Mouse (Mus musculus) heart, embryonic 14.5 days (tissue): ENCODE measurements around the gene Scnn1b. TPM values are rescaled to one million over a fixed set of nuclear protein-coding genes. Genes with fewer than 3 reads are reported as not detected.

Experiments used
- ATAC-seq: fragments of 200-750 bp; cut with Nextera tagmentation; 2 replicates; pipeline ENCODE4 v1.8.0; 2017; ENCODE audit warnings: low read depth, moderate TSS enrichment; ENCODE audit not compliant: insufficient number of reproducible peaks, insufficient read depth, low FRiP score
- H3K27ac ChIP-seq, 2 experiments: fragments of 200-500 bp in 1 of 2; fragments of 300-500 bp in 1 of 2; sonication (generic) in 1 of 2; replicated peaks in 1 of 2; 2 replicates each; pipeline ENCODE4 v1.5.1; 2012 to 2014; ENCODE audit warnings: low read depth in 2 of 2, low read length in 2 of 2, control low read depth in 1 of 2, mild to moderate bottlenecking in 1 of 2, mixed read lengths in 1 of 2; ENCODE audit not compliant: control insufficient read depth in 1 of 2, insufficient read depth in 1 of 2
- H3K27me3 ChIP-seq: fragments of 300-500 bp; sonication (generic); 2 replicates; pipeline ENCODE4 v1.6.1; 2014; ENCODE audit warnings: mild to moderate bottlenecking, low read length, control low read depth; ENCODE audit not compliant: control insufficient read depth, insufficient read depth
- H3K36me3 ChIP-seq: fragments of 300-500 bp; sonication (generic); 2 replicates; pipeline ENCODE4 v1.6.1; 2014; ENCODE audit warnings: mild to moderate bottlenecking, control low read depth, low read length, mixed read lengths; ENCODE audit not compliant: control insufficient read depth, insufficient read depth
- H3K4me1 ChIP-seq, 2 experiments: fragments of 200-500 bp in 1 of 2; fragments of 300-500 bp in 1 of 2; sonication (generic) in 1 of 2; 2 replicates each; pipeline ENCODE4 v1.6.1; 2012 to 2014; ENCODE audit warnings: low read length in 2 of 2, control low read depth in 1 of 2, mixed read lengths in 1 of 2; ENCODE audit not compliant: control insufficient read depth in 2 of 2, insufficient read depth in 2 of 2
- H3K4me2 ChIP-seq: fragments of 300-500 bp; sonication (generic); 2 replicates; pipeline ENCODE4 v1.6.1; 2014; ENCODE audit warnings: mild to moderate bottlenecking, low read length
- H3K4me3 ChIP-seq, 2 experiments: fragments of 200-500 bp in 1 of 2; fragments of 300-500 bp in 1 of 2; sonication (generic) in 1 of 2; 2 replicates each; pipeline ENCODE4 v1.5.1; 2012 to 2014; ENCODE audit warnings: low read length in 2 of 2, mild to moderate bottlenecking in 2 of 2, control low read depth in 1 of 2, low read depth in 1 of 2, moderate library complexity in 1 of 2; ENCODE audit not compliant: control insufficient read depth in 1 of 2, insufficient read depth in 1 of 2
- H3K9ac ChIP-seq: fragments of 300-500 bp; sonication (generic); 2 replicates; pipeline ENCODE4 v1.6.1; 2014; ENCODE audit warnings: mild to moderate bottlenecking, low read length
- H3K9me3 ChIP-seq: fragments of 300-500 bp; sonication (generic); 2 replicates; pipeline ENCODE4 v1.6.1; 2016; ENCODE audit warnings: low read length, control low read depth; ENCODE audit not compliant: control insufficient read depth
- whole genome bisulfite sequencing: fragments of 180-500 bp; shearing (Covaris S2); extraction: QIAGEN DNeasy Blood & Tissue Kit; methylation state at CpG from one replicate; pipeline ENCODE4 v1.1.7; 2014; 5-methylcytosine and 5-hydroxymethylcytosine counted together
- polyA plus RNA-seq: library from polyadenylated mRNA; unstranded; fragments of >200 nt; fragmentation: Nextera tagmentation; extraction: Ambion mirVana; gene quantifications from 2 replicates; pipeline ENCODE4 v1.2.1, GENCODE M21; 2014

Gene Scnn1b
- polyA plus RNA-seq, 1 experiment from 2014 or later: 0.18 TPM

DNA sequence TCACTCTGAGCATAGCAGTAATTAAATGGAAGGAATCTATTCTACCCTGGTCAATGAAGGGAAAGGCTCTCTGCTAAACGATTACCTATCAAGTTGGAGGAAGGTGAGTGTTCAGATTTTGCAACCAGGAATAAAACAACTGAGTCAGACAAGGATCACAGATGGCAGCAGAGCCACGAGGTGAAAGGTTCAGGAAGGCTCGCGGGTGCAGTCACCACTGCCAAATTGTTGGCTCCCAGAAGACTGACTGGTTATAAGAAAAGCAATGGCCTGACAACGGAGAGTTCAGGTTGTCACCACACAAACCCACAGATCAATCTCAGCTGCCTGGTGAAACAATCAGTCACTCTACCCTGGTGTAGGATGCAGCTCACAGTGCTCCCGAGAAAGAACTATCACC is 18.9 kb upstream of the Scnn1b start:
- H3K27me3 ChIP-seq: no peaks in the 10 kb centered on the region
- H3K36me3 ChIP-seq: no peaks in the 10 kb centered on the region
- ATAC-seq: no peak
- H3K4me1 ChIP-seq: peaks cover 3 to 5% of the 10 kb centered on the region in 2 experiments; a peak in 3 of 4 replicates
- 74% methylated on average over 6 of the region's 6 CpGs for WGBS
- no peaks in the 10 kb centered on the region for H3K9me3 ChIP-seq
- H3K4me2 ChIP-seq: no peak overlapping the region
- H3K4me3 ChIP-seq: no peak overlapping the region
- H3K9ac ChIP-seq: no peak overlapping the region
- no peak overlapping the region for H3K27ac ChIP-seq

DNA sequence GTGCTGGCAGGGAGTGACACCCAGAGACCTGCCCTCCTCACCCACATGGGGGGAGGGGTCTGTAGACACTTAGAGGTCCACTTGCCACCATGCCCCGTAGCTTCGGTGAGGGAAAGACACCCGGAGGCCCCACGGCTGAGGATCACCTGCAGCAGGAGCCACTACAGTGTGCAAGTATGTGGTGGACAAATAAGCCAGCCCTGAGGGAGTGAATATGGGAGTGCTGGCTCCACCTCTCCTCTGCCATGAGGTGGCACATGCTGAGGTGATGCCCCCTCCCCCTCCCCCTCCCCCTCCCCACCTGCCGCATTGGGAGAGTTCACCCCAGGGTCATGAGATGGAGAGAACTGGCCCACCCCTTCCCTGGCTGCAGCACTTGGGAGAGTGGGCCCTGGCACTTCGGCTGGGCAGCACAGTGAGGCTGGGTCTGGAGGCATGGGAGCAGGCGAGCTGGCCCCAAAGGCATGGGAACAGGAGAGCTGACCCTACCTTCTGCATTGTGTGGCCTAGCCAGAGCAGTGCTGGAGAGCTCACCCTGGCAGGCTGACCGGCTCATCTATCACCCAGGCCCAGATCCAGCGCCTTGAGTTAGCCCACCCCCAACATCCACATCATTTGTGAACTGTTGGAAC is 16.2 kb upstream of the Scnn1b start:
- ATAC-seq: peak; percentile 50; the same call in 1 of the 2 replicates
- WGBS: 79% methylated on average over 8 of the region's 9 CpGs
- Histone ChIP-seq H3K27ac (no peak overlapping the region), H3K27me3 (no peaks in the 10 kb centered on the region), H3K9ac (no peak overlapping the region), H3K36me3 (no peaks in the 10 kb centered on the region), H3K4me2 (no peak overlapping the region), H3K4me1 (no peaks in the 10 kb centered on the region), H3K4me3 (no peak overlapping the region), H3K9me3 (no peaks in the 10 kb centered on the region)

DNA sequence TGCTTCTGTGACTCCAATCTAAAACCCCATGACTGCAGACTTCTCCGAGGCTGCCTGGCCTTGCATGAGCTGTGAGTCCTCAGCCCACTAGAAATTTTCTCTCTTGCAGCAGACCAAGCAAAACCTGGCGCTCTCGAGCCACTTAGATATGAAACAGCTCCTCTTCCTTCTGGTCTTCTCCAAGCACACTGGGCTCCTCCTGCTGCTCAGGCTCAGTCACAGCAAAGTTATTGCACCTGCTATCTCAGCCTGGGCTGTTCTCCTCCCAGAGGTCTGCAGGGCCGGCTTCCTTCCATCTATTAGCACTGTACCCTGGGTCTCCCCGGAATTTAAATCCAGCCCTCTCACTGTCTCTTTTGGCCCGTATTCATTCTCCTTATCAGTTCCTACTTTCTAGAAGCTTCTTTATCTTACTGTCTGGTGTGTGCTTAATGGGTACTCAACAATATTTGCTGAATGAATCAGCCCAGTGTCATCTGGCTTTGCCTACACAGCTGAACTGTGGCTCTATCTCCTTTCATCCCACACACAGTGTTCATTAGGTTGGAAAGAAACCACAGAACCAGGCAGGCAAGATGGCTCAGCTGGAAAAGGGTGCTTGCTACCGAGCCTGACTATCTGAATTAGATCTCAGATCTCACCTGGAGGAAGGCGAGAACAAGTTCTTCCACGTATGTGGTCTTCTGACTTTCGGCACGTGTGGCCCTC is 7.5 kb upstream of the Scnn1b start:
- Histone ChIP-seq H3K27ac (no peak overlapping the region), H3K9ac (no peak overlapping the region), H3K36me3 (no peaks in the 10 kb centered on the region), H3K4me1 (no peaks in the 10 kb centered on the region), H3K4me3 (no peak overlapping the region), H3K27me3 (no peaks in the 10 kb centered on the region), H3K4me2 (no peak overlapping the region), H3K9me3 (no peaks in the 10 kb centered on the region)
- WGBS: 61% methylated on average over 11 of the region's 11 CpGs
- ATAC-seq: no peak

DNA sequence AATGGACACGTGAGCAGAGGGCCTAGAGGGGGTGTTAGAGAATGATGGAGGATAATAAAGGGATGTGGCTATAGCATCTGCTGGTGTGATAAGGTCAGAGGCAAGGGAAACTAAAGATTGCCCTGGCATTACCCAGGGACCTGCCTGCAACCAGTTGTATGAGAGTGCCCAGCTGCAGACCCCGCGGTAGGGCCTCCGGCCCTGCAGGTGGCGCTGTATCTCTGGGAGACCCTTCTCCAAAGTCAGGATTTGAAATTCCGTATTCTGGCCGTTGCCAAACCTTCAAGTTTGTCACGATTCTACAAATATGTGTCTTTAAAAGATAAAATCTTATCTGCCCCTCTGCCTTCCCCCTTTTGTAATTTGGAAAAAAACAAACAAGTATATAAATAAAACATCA is 5.9 kb upstream of the Scnn1b start:
- no peak overlapping the region for H3K4me2 ChIP-seq
- no peak overlapping the region for H3K4me3 ChIP-seq
- peaks cover 5% of the 10 kb centered on the region for H3K27me3 ChIP-seq
- H3K9ac ChIP-seq: no peak overlapping the region
- no peak overlapping the region for H3K27ac ChIP-seq
- WGBS: 80% methylated on average over 8 of the region's 8 CpGs
- no peaks in the 10 kb centered on the region for H3K4me1 ChIP-seq
- ATAC-seq: no peak
- no peaks in the 10 kb centered on the region for H3K36me3 ChIP-seq
- H3K9me3 ChIP-seq: no peaks in the 10 kb centered on the region

DNA sequence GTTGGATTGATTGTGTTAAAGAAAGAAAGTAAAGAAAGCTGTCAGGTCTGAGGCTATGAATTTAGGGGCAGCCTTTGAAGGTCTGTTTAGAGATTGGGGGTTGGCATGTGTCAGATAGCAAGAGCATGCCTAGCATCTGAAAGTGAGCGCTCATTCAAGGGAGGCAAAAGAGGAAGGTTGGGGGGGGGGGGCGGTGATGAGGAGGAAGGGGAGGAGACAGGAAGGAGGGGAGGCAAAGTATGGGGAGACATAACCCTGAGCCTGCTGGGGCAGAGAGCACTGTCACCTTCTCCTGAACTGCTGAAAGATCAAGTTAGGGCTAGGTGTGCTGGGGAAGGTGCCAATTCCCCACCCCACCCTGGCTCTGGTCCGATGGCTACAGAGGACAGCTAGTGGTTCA is 6.8 kb downstream of the Scnn1b start:
- H3K27me3 ChIP-seq: 0 out of 2 replicates have a peak, but pooled peaks cover 3% of the 10 kb centered on the region

DNA sequence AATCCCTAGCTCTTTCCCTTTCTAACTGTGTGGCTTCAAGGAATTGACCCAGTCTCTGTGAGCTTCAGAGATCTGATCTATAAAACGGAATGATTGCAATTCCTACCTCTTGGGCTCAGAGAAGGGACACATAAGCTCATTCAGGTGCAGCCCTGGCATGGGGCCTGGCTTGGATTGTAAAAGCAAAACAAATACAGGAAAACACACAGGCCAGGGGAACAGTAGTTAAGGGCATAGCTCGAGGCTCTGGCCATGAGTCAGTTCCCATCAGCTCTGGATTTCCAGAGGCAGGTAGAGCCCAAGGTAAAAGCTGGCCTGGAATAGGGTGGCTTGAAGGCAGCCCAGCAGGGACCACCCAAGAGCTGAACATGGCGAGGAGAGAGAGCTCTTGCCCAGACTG is 9.2 kb downstream of the Scnn1b start:
- no peak overlapping the region for H3K9ac ChIP-seq
- no peaks in the 10 kb centered on the region for H3K36me3 ChIP-seq
- no peaks in the 10 kb centered on the region for H3K27me3 ChIP-seq
- H3K4me1 ChIP-seq: no peaks in the 10 kb centered on the region
- WGBS: 31% methylated on average over 3 of the region's 3 CpGs
- ATAC-seq: no peak
- H3K27ac ChIP-seq: no peak overlapping the region
- H3K4me3 ChIP-seq: no peak overlapping the region
- H3K9me3 ChIP-seq: no peaks in the 10 kb centered on the region
- no peak overlapping the region for H3K4me2 ChIP-seq

More for the DNA sequence above, 6.8 kb downstream of the Scnn1b start:
- Histone ChIP-seq H3K4me2 (no peak overlapping the region), H3K9ac (no peak overlapping the region), H3K36me3 (no peaks in the 10 kb centered on the region), H3K9me3 (no peaks in the 10 kb centered on the region), H3K4me3 (no peak overlapping the region), H3K4me1 (no peaks in the 10 kb centered on the region), H3K27ac (no peak overlapping the region)
- WGBS: 60% methylated on average over 2 of the region's 3 CpGs
- ATAC-seq: no peak

DNA sequence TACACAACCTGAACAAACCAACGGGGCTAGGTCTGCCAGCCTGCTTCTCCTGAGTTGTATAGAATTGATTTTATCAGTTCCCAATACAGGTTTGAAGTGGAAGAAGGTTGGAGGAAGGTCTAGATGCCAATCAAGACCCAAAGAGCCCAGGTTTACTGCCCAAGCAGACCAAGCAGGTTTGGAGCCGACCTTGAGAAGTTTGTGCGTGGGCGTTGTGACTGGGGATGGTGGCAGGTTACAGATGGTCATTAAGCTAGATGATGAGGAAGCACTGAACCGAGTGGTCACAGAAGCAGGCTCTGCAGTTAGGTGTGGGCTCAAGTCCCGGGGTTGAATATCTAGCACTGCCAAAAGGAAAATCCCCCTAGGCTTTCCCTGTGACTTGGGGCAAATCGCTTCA is 9.9 kb downstream of the Scnn1b start:
- 76% methylated on average over 7 of the region's 7 CpGs for WGBS
- no peak overlapping the region for H3K4me3 ChIP-seq

More for the DNA sequence above, 9.9 kb downstream of the Scnn1b start:
- no peaks in the 10 kb centered on the region for H3K4me1 ChIP-seq
- no peak overlapping the region for H3K27ac ChIP-seq
- no peaks in the 10 kb centered on the region for H3K9me3 ChIP-seq
- H3K36me3 ChIP-seq: no peaks in the 10 kb centered on the region
- H3K4me2 ChIP-seq: no peak overlapping the region
- H3K9ac ChIP-seq: no peak overlapping the region
- H3K27me3 ChIP-seq: no peaks in the 10 kb centered on the region
- no peak for ATAC-seq
